Mouse (Mus musculus) liver, embryonic 14.5 days (tissue): ENCODE data around the gene Ap5b1. TPM values are rescaled to one million over a fixed set of nuclear protein-coding genes. Genes with fewer than 3 reads are reported as not detected.

ENCODE experiments used
- ATAC-seq: fragments of 200-750 bp; cut with Nextera tagmentation; 2 replicates; pipeline ENCODE4 v1.8.0; 2017; ENCODE audit warnings: moderate number of reproducible peaks, mild to moderate bottlenecking, moderate library complexity; ENCODE audit not compliant: insufficient read depth
- DNase-seq, 3 experiments: peaks; one replicate each; pipeline ENCODE4 v3.0.0-alpha.2; 2012 to 2013; ENCODE audit warnings: low read depth in 3 of 3, low spot score in 3 of 3
- H3K27ac ChIP-seq: fragments of 300-500 bp; sonication (generic); 2 replicates; pipeline ENCODE4 v1.5.1; 2014; ENCODE audit warnings: moderate library complexity, mild to moderate bottlenecking, control low read depth, inconsistent platforms
- H3K27me3 ChIP-seq: fragments of 300-500 bp; sonication (generic); 2 replicates; pipeline ENCODE4 v1.6.1; 2014; ENCODE audit warnings: mild to moderate bottlenecking, low read length, moderate library complexity; ENCODE audit not compliant: control insufficient read depth, insufficient read depth
- H3K36me3 ChIP-seq: fragments of 300-500 bp; sonication (generic); replicated peaks from 2 replicates; pipeline ENCODE4 v1.6.1; 2014; ENCODE audit warnings: low read depth; ENCODE audit not compliant: control insufficient read depth, insufficient read depth
- H3K4me1 ChIP-seq, 2 experiments: fragments of 200-500 bp in 1 of 2; fragments of 300-500 bp in 1 of 2; sonication (generic) in 1 of 2; replicated peaks; 2 replicates each; pipeline ENCODE4 v1.6.1; 2012 to 2014; ENCODE audit warnings: antibody characterized with exemption in 1 of 2, inconsistent platforms in 1 of 2, low read length in 1 of 2; ENCODE audit not compliant: control insufficient read depth in 2 of 2, insufficient read depth in 2 of 2
- H3K4me2 ChIP-seq: fragments of 300-500 bp; sonication (generic); 2 replicates; pipeline ENCODE4 v1.6.1; 2014; ENCODE audit warnings: low read depth, mild to moderate bottlenecking, control low read depth, moderate library complexity
- H3K4me3 ChIP-seq, 2 experiments: fragments of 200-500 bp in 1 of 2; fragments of 300-500 bp in 1 of 2; sonication (generic) in 1 of 2; 2 replicates each; pipeline ENCODE4 v1.5.1; 2012 to 2014; ENCODE audit warnings: low read depth in 2 of 2, low read length in 2 of 2, mild to moderate bottlenecking in 2 of 2, control low read depth in 1 of 2, inconsistent platforms in 1 of 2, moderate library complexity in 1 of 2; ENCODE audit not compliant: insufficient read depth in 1 of 2
- H3K9ac ChIP-seq: fragments of 300-500 bp; sonication (generic); replicated peaks from 2 replicates; pipeline ENCODE4 v1.6.1; 2014; ENCODE audit warnings: mild to moderate bottlenecking, control low read depth, moderate library complexity
- H3K9me3 ChIP-seq: fragments of 300-500 bp; sonication (generic); 2 replicates; pipeline ENCODE4 v1.6.1; 2016; ENCODE audit warnings: low read length, mixed read lengths; ENCODE audit not compliant: control insufficient read depth
- CTCF ChIP-seq: IDR thresholded peaks from 2 replicates; pipeline ENCODE4 v1.5.1; 2016; ENCODE audit warnings: antibody characterized with exemption, low read depth, control low read depth
- EP300 ChIP-seq: IDR thresholded peaks from 2 replicates; pipeline ENCODE4 v1.6.1; 2016; ENCODE audit warnings: antibody characterized with exemption, low read depth
- WGBS: fragments of 180-500 bp; shearing (Covaris S2); extraction: QIAGEN DNeasy Blood & Tissue Kit; methylation state at CpG from one replicate; pipeline ENCODE4 v1.1.7; 2014; ENCODE audit not compliant: insufficient replicate concordance; 5-methylcytosine and 5-hydroxymethylcytosine counted together
- polyA plus RNA-seq, 2 experiments: library from polyadenylated mRNA; depleted of rRNA in 1 of 2; stranded (reverse) in 1 of 2; unstranded in 1 of 2; fragments of >200 nt; fragmentation: Nextera tagmentation in 1 of 2; extraction: Ambion mirVana in 1 of 2; gene quantifications; 2 replicates each; pipeline versions ENCODE4 v1.2.1 to v1.2.3; 2012 to 2014

Ap5b1 gene
- polyA plus RNA-seq, 2 experiments: 1.3 to 1.4 TPM

- DNase-seq (no peak), ATAC-seq (no peak)
- Histone ChIP-seq H3K4me2 (no peak overlapping the region), H3K4me1 (peaks cover 0 to 8% of the 10 kb centered on the region in 2 experiments; a peak in 2 of 4 replicates), H3K9me3 (no peaks in the 10 kb centered on the region), H3K4me3 (no peak overlapping the region), H3K27me3 (no peaks in the 10 kb centered on the region), H3K9ac (no peak overlapping the region), H3K36me3 (peaks cover 39% of the 10 kb centered on the region), H3K27ac (no peak overlapping the region)
- TF ChIP-seq EP300 (no peak), CTCF (no peak)
- WGBS: 77% methylated on average over 7 of the region's 7 CpGs
Measured at GRCm38 (mm10) chr19:5603664-5604063, 35.8 kb downstream of the Ap5b1 start.

GRCm38 (mm10) chr19:5605126-5605525, 37.3 kb downstream of the Ap5b1 start:
- H3K4me3 ChIP-seq: no peak overlapping the region
- H3K27me3 ChIP-seq: no peaks in the 10 kb centered on the region
- no peak overlapping the region for H3K4me2 ChIP-seq
- ATAC-seq (no peak), DNase-seq (no peak)
- H3K9me3 ChIP-seq: no peaks in the 10 kb centered on the region
- peaks cover 41% of the 10 kb centered on the region for H3K36me3 ChIP-seq
- H3K27ac ChIP-seq: no peak overlapping the region
- TF ChIP-seq CTCF (no peak), EP300 (no peak)
- WGBS: 89% methylated on average over 7 of the region's 7 CpGs
- no peak overlapping the region for H3K9ac ChIP-seq
- H3K4me1 ChIP-seq: peaks cover 0 to 15% of the 10 kb centered on the region in 2 experiments

GRCm38 (mm10) chr19:5606196-5606595, 38.4 kb downstream of the Ap5b1 start:
- Histone ChIP-seq H3K36me3 (peaks cover 41% of the 10 kb centered on the region), H3K9me3 (no peaks in the 10 kb centered on the region), H3K4me1 (peaks cover 6 to 22% of the 10 kb centered on the region in 2 experiments), H3K9ac (no peak overlapping the region), H3K4me2 (no peak overlapping the region), H3K27me3 (no peaks in the 10 kb centered on the region), H3K27ac (no peak overlapping the region), H3K4me3 (no peak overlapping the region)
- no peak for TF ChIP-seq CTCF
- TF ChIP-seq EP300: no peak
- no peak for ATAC-seq
- no peak for DNase-seq
- WGBS: 78% methylated on average over 8 of the region's 8 CpGs

GRCm38 (mm10) chr19:5607705-5608410, 40.0 kb downstream of the Ap5b1 start:
- Histone ChIP-seq H3K4me1 (peaks cover 11 to 25% of the 10 kb centered on the region in 2 experiments), H3K27ac (no peak overlapping the region), H3K9ac (no peak overlapping the region), H3K4me3 (no peak overlapping the region), H3K27me3 (no peaks in the 10 kb centered on the region), H3K4me2 (no peak overlapping the region), H3K36me3 (peaks cover 41% of the 10 kb centered on the region), H3K9me3 (no peaks in the 10 kb centered on the region)
- no peak for TF ChIP-seq CTCF
- TF ChIP-seq EP300: no peak
- 90% methylated on average over 26 of the region's 26 CpGs for WGBS
- DNase-seq (no peak), ATAC-seq (no peak)

- ATAC-seq (no peak), DNase-seq (no peak)
- Histone ChIP-seq H3K36me3 (peaks cover 35% of the 10 kb centered on the region), H3K27ac (no peak overlapping the region), H3K4me2 (peak overlapping the region; percentile 63), H3K4me3 (peak overlapping the region in 1 of 2 experiments; percentile 79; a peak in 2 of 4 replicates), H3K4me1 (peaks cover 16 to 28% of the 10 kb centered on the region in 2 experiments), H3K9me3 (no peaks in the 10 kb centered on the region), H3K9ac (no peak overlapping the region), H3K27me3 (no peaks in the 10 kb centered on the region)
- 91% methylated on average over 13 of the region's 13 CpGs for WGBS
- TF ChIP-seq CTCF: no peak
- no peak for TF ChIP-seq EP300
Measured at GRCm38 (mm10) chr19:5608707-5609106, 40.9 kb downstream of the Ap5b1 start.
